Mouse (Mus musculus): ENCODE results near the gene Ube3c. TPM values are rescaled to one million over a fixed set of nuclear protein-coding genes. Genes with fewer than 3 reads are reported as not detected.

Ube3c gene
- polyA plus RNA-seq, 1 experiment from 2014 or later: 45.1 TPM

DNA sequence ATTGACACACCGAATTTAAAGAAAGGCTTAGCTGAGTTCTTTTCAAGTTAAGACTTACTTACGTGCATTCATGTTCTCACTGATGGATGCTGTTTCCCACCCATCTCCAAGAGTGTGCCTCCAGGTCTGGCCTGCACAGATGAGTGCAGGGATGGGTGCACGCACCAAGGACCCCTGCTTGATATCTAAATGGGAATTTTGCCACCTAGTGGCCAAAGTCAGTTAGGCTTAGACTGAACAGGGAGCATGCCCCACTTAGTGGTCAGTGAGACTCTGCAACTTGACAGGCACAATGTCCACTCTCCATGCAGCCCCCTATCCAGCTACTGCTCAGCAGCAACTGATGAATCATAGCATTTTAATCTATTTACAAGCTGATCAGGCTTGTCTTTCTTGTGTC lies 118.6 kb downstream of the Ube3c start:
- H3K4me3 ChIP-seq: no peak overlapping the region
- no peaks in the 10 kb centered on the region for H3K27me3 ChIP-seq (replicated peaks)
- H3K27ac ChIP-seq: no peak overlapping the region
- ATAC-seq (ENCODE audit: low FRiP score, low read depth): peak; percentile 41; the same call in 1 of the 2 replicates
- H3K9ac ChIP-seq: no peak overlapping the region
- H3K4me1 ChIP-seq: no peaks in the 10 kb centered on the region
- 50% methylated on average over 3 of the region's 3 CpGs for WGBS
- no peaks in the 10 kb centered on the region for H3K36me3 ChIP-seq
- no peak overlapping the region for H3K4me2 ChIP-seq (replicated peaks)
- no peaks in the 10 kb centered on the region for H3K9me3 ChIP-seq

DNA sequence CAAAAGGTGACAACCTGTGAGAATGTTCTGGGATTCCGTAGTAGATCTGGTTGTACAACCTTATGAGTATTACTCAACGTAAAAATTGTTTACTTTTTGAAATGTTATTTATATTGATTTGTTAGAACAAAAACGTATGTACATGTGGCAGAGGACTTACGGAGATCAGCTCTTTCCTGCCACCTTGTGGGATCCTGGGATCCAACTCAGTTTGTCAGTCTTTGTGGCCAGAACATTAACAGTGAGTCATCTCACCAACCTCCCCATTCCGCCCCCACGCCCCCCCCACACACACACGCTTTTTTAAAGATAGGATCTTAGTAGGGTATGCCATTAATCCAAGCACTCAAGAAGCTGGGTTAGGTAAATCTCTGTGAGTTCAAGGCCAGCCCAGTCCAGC lies 119.3 kb downstream of the Ube3c start:
- H3K4me2 ChIP-seq (replicated peaks): no peak overlapping the region
- no peak for ATAC-seq (ENCODE audit: low FRiP score, low read depth)
- H3K27ac ChIP-seq: no peak overlapping the region
- no peak overlapping the region for H3K9ac ChIP-seq
- H3K4me1 ChIP-seq: no peaks in the 10 kb centered on the region
- no peaks in the 10 kb centered on the region for H3K9me3 ChIP-seq
- 70% methylated on average over 7 of the region's 7 CpGs for WGBS
- H3K4me3 ChIP-seq: no peak overlapping the region
- no peaks in the 10 kb centered on the region for H3K27me3 ChIP-seq (replicated peaks)
- H3K36me3 ChIP-seq: no peaks in the 10 kb centered on the region

DNA sequence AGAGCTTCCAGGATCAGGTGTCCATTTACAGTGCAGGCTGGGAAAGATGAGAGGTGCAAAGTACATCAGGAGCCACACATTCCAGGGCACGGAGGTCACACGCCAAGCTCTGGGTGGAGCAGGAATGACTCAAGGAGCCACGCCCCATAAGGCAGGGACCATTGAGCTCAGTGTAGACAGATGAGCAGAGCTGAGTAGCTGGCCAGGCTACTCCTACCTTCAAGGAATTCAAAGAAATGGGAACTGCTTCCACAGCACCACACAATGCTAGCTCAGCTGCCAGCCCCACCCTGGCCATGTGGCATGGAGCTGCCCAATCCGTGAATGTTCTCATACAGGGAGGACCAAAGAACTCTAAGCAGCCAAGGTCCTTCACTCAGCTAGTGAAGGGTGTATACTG lies 129.5 kb downstream of the Ube3c start:
- no peaks in the 10 kb centered on the region for H3K36me3 ChIP-seq
- H3K27ac ChIP-seq: no peak overlapping the region
- WGBS: 88% methylated on average over 4 of the region's 4 CpGs
- no peak overlapping the region for H3K9ac ChIP-seq
- no peak overlapping the region for H3K4me2 ChIP-seq (replicated peaks)
- H3K27me3 ChIP-seq (replicated peaks): no peaks in the 10 kb centered on the region
- no peaks in the 10 kb centered on the region for H3K4me1 ChIP-seq
- H3K4me3 ChIP-seq: no peak overlapping the region
- H3K9me3 ChIP-seq: no peaks in the 10 kb centered on the region
- ATAC-seq (ENCODE audit: low FRiP score, low read depth): no peak

DNA sequence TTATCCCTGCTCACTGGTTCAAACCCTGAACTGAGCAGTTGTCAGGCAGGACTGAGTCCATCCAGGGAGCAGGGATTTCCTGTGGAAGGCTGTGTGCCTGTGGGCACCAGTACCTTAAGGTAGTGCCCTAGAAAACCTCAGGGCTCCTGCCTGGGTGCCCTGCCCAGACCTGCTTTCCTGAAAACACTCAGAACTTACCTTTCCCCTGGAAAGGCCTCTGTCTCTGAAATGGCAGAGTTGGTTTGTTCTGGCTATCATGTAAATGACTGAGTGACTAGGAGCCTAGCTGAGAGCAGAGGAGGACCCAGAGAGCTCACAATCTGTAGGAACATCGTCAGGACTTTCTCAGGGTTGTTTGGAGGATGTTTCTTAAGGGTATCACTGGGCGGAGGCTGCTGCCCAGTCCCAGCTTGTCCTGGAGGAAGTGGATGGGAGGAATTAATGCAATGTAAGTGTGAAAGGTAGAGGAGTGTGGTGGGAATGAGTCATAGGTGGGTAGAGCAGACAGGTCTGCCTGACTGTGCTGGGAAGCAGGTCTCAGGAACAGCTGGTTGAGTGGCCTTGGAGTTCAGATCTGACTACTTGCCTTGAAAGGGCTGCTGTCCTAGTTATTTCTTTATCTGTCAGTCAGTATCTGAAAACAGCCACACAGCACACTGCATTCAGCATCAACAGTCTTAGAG lies 130.6 kb downstream of the Ube3c start:
- 88% methylated on average over 2 of the region's 2 CpGs for WGBS
- no peaks in the 10 kb centered on the region for H3K27me3 ChIP-seq (replicated peaks)

DNA sequence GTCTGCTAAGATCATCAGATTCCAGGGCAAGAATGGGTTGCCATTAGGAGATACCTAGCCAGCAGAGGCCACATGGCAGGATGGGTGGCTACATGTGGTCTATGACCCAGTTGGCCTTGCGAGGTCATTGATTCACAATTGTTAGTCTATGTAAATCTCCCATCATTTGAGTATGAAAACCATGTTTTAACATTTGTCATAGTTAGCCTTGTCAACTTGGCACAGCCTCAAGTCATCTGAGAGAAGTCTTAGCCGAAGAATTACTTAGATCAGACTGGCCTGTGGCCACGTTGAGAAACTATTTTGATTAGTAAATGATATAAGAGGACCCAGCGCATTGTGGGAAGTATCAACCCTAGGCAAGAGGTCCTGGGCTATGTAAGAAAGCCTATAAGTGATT lies 138.2 kb downstream of the Ube3c start:
- no peak overlapping the region for H3K9ac ChIP-seq
- H3K4me1 ChIP-seq: no peaks in the 10 kb centered on the region
- ATAC-seq (ENCODE audit: low FRiP score, low read depth): no peak
- 94% methylated on average over 4 of the region's 4 CpGs for WGBS
- H3K9me3 ChIP-seq: no peaks in the 10 kb centered on the region
- H3K4me3 ChIP-seq: no peak overlapping the region
- H3K27me3 ChIP-seq (replicated peaks): no peaks in the 10 kb centered on the region
- H3K4me2 ChIP-seq (replicated peaks): no peak overlapping the region
- H3K36me3 ChIP-seq: no peaks in the 10 kb centered on the region
- no peak overlapping the region for H3K27ac ChIP-seq

More for the DNA sequence above, 130.6 kb downstream of the Ube3c start:
- no peak for ATAC-seq (ENCODE audit: low FRiP score, low read depth)
- H3K27ac ChIP-seq: no peak overlapping the region
- no peaks in the 10 kb centered on the region for H3K4me1 ChIP-seq
- no peak overlapping the region for H3K9ac ChIP-seq
- H3K4me3 ChIP-seq: no peak overlapping the region
- H3K4me2 ChIP-seq (replicated peaks): no peak overlapping the region
- no peaks in the 10 kb centered on the region for H3K36me3 ChIP-seq
- no peaks in the 10 kb centered on the region for H3K9me3 ChIP-seq

DNA sequence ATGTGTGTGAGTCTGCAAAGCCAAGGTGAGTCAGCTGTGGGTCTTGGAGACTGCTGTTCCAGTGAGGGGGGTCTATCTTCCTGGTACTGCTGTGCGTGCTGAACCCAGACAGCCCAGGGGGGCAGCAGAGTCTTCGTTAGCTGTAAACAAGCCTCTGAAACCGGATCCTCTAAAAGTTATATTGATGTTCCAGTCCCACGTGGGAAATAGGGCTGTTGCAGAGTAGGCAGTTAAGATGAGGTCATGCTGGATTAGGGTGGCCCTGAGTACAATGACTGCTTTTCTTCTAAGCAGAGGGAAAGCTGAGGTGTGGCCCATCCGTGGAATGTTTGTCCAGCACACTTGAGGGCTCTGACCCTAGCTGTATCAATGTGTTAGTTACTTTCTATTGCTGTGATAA lies 139.2 kb downstream of the Ube3c start:
- ATAC-seq (ENCODE audit: low FRiP score, low read depth): no peak
- 15% methylated on average over 5 of the region's 5 CpGs for WGBS
- no peaks in the 10 kb centered on the region for H3K27me3 ChIP-seq (replicated peaks)
- H3K27ac ChIP-seq: no peak overlapping the region
- no peaks in the 10 kb centered on the region for H3K4me1 ChIP-seq
- no peaks in the 10 kb centered on the region for H3K36me3 ChIP-seq
- no peak overlapping the region for H3K4me3 ChIP-seq
- H3K9me3 ChIP-seq: no peaks in the 10 kb centered on the region
- no peak overlapping the region for H3K4me2 ChIP-seq (replicated peaks)
- no peak overlapping the region for H3K9ac ChIP-seq

DNA sequence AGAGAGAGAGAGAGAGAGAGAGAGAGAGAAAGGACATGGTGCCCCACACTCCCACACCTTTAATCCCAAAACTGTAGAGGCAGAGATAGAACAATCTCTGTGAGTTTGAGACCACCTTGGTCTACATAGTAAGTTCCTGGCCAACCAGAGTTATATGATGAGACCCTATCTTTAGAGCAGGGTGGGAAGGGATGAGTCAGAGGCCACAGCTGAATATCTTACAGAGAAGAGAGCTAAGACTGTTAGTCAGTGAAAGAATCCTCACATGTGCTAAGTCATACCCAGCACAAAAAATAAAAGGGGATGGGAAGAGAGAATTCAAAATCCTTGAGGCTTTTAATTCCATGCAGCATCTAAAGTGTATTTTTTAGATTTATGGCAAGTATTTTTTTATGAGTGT lies 142.6 kb downstream of the Ube3c start:
- no peak for ATAC-seq (ENCODE audit: low FRiP score, low read depth)

DNA sequence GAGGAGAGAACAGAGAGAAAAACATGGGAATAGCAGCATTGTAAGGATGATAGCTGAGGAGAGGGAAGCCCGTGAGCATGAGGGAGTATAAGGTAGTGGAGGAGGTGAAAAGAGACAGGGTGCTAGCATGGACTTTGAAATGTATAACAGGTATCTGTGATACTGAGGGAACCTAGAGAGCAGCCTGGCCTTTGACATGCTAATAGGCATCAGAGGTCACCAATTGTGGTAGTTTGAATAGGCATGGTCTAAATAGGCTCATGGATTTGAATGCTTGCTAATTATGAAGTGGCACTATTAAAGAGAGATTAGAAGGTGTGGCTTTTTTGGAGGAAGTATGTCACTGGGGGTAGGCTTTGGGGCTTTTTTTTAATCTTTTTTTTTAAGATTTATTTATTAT lies 143.9 kb downstream of the Ube3c start:
- Histone ChIP-seq H3K36me3 (no peaks in the 10 kb centered on the region), H3K9ac (no peak overlapping the region), H3K4me3 (no peak overlapping the region), H3K4me2 (replicated peaks) (no peak overlapping the region), H3K4me1 (no peaks in the 10 kb centered on the region), H3K27me3 (replicated peaks) (no peaks in the 10 kb centered on the region), H3K9me3 (no peaks in the 10 kb centered on the region), H3K27ac (no peak overlapping the region)
- ATAC-seq (ENCODE audit: low FRiP score, low read depth): no peak
- 36% methylated on average over 1 of the region's 1 CpGs for WGBS

More for the DNA sequence above, 142.6 kb downstream of the Ube3c start:
- Histone ChIP-seq H3K27ac (no peak overlapping the region), H3K9ac (no peak overlapping the region), H3K4me2 (replicated peaks) (no peak overlapping the region), H3K27me3 (replicated peaks) (no peaks in the 10 kb centered on the region), H3K4me1 (no peaks in the 10 kb centered on the region), H3K4me3 (no peak overlapping the region), H3K9me3 (no peaks in the 10 kb centered on the region), H3K36me3 (no peaks in the 10 kb centered on the region)

DNA sequence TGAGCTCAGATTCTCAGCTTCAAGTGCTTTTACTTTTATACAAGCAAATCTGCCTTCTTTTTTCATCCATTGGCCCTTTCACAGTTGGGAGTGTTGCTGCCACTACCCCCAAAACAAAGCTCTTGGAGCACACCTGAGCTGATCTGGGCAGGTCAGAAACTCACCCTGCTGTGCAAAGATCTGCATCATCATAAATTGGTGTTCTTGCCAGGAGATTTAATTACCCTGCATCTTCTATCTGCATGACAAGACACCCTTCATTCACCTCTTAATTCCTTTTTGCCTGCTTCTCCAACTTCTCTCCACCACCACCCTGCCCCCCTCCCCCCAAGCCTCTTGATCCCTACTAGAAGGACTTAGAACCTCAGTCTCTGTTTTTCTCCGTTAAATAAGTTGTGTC lies 152.1 kb downstream of the Ube3c start:
- H3K4me3 ChIP-seq: no peak overlapping the region
- no peaks in the 10 kb centered on the region for H3K4me1 ChIP-seq
- H3K27me3 ChIP-seq (replicated peaks): no peaks in the 10 kb centered on the region
- no peak overlapping the region for H3K9ac ChIP-seq
- no peak overlapping the region for H3K27ac ChIP-seq
- WGBS: 31% methylated on average over 1 of the region's 1 CpGs
- no peaks in the 10 kb centered on the region for H3K36me3 ChIP-seq
- H3K9me3 ChIP-seq: no peaks in the 10 kb centered on the region
- no peak overlapping the region for H3K4me2 ChIP-seq (replicated peaks)
- ATAC-seq (ENCODE audit: low FRiP score, low read depth): no peak

DNA sequence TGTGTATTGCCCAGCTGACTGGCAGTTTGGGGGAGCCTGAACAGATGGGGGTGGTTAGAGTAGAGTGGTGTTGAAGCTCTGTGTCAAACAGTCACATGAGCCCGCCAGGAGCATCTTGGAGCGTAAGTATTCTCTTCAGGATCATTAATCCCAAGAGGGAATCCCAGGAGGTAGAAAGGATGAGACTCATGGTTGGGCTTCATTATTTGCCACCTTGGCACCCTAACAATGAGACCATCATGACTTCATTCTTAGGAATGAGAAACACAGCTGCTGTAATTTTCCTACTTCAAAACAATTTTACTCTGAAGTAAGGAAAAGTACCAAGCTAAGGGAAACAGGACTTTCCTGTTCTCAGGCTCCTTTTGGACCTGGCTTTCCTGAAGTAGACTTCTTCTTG lies 156.3 kb downstream of the Ube3c start:
- Histone ChIP-seq H3K36me3 (no peaks in the 10 kb centered on the region), H3K9ac (no peak overlapping the region), H3K27me3 (replicated peaks) (no peaks in the 10 kb centered on the region), H3K27ac (no peak overlapping the region), H3K4me2 (replicated peaks) (no peak overlapping the region), H3K4me1 (no peaks in the 10 kb centered on the region), H3K9me3 (no peaks in the 10 kb centered on the region), H3K4me3 (no peak overlapping the region)
- 92% methylated on average over 2 of the region's 2 CpGs for WGBS
- no peak for ATAC-seq (ENCODE audit: low FRiP score, low read depth)

Other genes with a start within 250 kb of the Ube3c start
- 17.6 and 19.6 TPM in 2 replicates for gene Lmbr1, start 190.9 kb upstream of the Ube3c start, polyA plus RNA-seq (2016; fragmentation: Nextera tagmentation; extraction: Ambion mirVana)
- 23.5 and 25.0 TPM in 2 replicates for gene Nom1, start 134.6 kb upstream of the Ube3c start, polyA plus RNA-seq (2016; fragmentation: Nextera tagmentation; extraction: Ambion mirVana)
- 6.9 and 10.3 TPM in 2 replicates for gene Mnx1, start 90.8 kb upstream of the Ube3c start, polyA plus RNA-seq (2016; fragmentation: Nextera tagmentation; extraction: Ambion mirVana)
- gene Dnajb6, start 166.4 kb downstream of the Ube3c start, polyA plus RNA-seq (2016; fragmentation: Nextera tagmentation; extraction: Ambion mirVana): 247 and 271 TPM in 2 replicates
- not detected in 2 replicates for gene Gm5129, start 166.7 kb downstream of the Ube3c start, polyA plus RNA-seq (2016; fragmentation: Nextera tagmentation; extraction: Ambion mirVana)